Mouse (Mus musculus) right cerebral cortex, postnatal 25 days (tissue): Measurements from ENCODE around the gene Baz2b.
"Not testable (repeated sequence)": the region's sequence is repeated elsewhere in the genome, so short reads cannot be mapped to it uniquely, and the experiment has no call there.

ENCODE experiments used
- DNase-seq: peaks from one replicate; pipeline ENCODE4 v3.0.0; 2022

Gene Baz2b

DNA sequence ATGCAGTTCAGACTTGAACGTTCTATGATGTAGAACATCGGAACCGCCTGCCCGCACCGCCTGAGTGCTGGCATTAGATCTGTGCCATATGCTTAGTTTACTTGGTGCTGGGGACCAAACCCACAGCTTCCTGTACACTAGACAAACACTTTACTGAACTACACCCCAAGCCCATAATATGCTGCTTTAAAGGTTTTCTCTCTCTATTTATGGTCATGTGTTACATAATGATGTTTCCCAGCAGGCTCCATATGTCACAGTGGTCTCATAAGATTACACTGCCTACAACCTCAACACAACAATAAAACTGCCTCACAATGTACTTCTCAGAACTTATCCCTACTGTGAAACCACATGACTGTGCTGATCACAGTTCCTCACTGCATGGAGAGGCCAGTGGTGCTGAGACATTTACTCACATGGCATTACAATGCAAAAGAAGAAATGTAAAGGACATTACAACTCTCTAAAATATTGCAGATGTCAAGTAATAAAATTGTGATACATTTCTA is 9.5 kb downstream of the Baz2b start:
- no peak for DNase-seq

DNA sequence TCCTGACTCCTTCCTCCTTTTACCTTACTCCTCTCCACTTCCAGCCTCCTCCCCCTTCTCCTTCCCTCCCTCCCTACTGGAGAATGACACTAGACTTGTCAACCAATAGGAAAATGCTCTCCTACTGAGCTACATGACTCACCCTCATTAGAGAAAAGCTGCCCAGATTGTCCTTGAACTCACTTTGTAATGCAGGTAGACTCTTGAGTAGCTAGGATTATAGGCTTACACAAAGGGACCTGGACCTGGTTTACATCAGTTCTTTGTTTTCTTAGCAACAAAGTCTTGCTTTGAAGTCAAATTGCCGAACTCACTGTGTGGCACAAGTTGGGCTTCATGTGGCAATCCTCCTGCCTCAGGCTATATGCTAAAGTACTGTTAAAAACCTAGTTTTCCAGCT is 12.8 kb downstream of the Baz2b start:
- DNase-seq: no peak

DNA sequence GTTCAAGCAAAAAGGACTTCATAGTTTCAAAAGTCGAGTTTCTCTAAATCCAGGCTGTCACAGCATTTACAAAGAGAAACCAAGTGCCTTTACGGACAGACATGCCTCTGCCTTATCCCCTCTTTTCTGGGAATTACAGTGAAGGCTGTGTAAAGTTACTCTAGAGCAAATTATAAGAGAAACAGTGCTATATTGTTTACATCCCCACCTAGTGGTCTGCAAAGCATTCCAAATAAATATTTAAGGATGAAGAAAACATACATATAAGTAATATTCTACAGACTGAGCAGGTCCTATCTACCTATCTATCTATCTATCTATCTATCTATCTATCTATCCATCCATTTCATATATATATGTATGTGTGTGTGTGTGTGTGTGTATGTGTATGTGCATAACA is 27.9 kb downstream of the Baz2b start:
- DNase-seq: no peak

DNA sequence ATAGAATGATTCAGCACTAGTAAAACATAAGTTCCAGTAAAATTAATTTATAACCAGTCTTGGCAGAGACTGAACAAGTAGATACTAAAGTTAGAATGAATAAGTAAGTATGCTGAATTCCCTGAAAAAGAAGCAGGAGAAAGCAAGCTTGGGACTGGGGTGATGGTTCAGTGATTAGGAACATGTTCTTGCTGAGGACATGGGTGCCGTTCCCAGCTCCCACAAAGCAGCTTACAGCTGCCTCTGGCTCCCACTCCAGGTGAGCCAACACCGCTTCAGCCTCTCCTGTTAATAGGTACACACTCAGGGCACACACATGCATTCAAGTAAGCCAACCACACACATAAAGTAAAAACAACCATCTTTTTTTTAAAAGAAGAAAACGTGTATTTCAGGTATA is 32.1 kb downstream of the Baz2b start:
- no peak for DNase-seq

DNA sequence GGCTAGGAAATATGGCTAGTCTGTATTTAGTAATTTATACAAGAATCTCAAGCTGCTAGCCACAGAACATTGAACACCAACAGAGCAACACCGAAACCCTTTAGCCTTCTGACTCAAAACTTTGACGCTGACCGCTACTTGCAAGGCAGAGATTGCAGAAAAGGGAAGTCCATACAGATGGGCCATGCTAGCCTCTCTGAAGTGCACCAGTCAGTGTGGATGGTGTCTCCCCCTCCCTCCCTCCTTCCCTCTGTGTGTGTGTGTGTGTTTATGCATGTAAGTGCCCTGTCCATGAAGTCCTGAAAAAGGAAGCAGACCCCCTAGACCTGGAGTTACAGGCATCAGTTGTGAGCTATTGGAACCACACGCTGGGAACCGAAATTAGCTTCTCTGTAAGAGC is 33.6 kb downstream of the Baz2b start:
- no peak for DNase-seq

DNA sequence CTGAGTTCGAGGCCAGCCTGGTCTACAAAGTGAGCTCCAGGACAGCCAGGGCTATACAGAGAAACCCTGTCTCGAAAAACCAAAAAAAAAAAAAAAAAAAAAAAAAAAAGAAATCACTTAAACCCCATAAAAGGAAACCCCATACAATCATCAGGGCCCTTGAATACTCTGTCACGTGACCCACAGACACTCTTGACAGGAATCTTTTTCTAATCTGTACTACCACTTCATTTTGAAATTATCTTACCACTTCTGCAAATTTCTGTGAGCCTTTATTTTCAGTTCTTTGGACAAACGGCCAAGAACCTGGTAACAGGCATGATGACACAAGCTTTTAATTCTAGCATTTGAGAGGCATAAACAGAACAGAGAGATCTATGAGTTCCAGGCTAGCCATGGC is 34.6 kb downstream of the Baz2b start:
- DNase-seq: no peak

DNA sequence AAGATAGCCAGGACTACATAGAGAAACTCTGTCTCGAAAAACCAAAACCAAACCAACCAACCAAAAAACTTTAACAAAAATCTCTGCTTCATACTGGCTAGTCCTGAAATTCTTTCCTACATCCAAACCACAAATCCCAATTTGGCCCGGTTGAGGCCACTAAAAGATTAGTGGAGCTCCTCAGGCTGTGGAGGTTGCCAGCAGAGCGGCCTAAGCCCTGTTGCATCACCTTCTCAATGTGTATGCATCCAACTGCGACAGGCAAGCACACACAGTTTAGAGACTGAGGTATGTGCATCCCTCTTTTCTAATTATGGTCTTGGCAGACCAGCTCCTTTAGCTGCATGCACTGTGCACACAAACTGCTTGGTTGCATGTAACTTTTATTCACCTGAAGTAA is 36.0 kb downstream of the Baz2b start:
- no peak for DNase-seq

DNA sequence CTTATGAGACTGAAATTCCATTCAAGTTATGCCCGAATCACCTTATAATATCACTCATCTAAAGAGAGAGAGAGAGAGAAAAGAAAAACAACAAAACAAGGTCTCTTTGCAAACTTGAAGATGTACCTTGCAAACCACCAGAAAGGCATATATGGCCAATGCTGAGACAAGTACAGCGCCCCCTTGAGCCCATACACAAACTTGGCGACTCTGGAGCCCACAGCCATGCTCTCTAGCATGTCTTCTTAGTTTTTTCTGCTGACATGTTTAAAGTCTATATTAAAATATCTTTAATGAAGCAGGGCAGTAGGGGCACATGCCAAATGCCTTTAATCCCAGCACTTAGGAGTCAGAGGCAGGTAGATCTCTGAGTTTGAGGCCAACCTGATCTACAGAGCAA is 36.4 kb downstream of the Baz2b start:
- DNase-seq: no peak

DNA sequence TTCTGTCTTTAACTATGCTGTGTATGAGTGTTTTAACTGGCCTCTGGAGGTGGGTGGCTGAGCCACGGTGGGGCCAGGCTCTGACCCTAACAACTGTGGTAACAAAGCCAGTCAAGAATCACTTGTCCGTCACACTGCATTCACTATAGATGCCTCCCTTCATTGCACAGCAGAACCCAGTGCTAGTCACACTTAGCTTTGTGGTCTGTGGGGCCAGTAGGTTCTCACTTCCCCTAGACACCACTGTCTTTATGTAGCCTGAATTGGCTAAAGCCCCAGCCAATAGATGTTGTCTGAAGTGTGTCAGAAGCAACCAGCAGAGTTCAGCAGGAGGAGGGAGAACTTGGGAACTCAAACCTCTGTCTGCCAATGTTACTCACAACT is 37.1 kb downstream of the Baz2b start:
- DNase-seq: no peak

DNA sequence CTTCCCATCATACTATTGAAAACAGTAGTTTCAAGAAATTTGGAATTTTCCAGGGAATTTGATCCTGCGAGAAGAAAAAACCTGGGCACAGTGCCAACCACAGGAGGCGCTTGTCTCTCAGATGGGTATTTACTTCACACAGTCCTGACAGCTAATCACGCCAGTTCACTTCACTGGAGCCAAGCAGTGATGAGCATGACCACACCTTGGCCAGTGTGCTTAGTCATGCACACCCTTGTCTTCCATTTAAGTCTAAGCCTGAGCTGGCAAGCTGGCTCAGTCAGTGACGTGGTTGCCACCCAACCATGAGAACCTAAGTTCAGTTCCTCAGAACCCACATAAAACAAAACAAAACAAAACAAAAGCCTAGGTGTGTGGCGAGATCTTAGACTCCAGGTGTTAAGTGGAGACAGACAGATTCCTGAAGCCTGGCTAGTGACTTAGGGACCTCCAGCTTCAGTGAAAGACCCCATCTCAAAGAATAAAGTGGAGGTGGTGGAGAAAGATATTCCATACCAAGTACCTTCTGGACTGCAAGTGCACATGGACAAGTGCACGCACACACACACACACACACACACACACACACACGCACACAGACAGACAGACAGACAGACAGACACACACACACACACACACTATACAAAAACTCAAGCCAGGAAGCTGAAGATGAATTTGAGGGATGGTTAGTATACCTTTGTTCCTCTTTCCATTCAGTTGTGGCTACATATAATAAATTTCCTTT is 37.7 kb downstream of the Baz2b start:
- DNase-seq: no peak

DNA sequence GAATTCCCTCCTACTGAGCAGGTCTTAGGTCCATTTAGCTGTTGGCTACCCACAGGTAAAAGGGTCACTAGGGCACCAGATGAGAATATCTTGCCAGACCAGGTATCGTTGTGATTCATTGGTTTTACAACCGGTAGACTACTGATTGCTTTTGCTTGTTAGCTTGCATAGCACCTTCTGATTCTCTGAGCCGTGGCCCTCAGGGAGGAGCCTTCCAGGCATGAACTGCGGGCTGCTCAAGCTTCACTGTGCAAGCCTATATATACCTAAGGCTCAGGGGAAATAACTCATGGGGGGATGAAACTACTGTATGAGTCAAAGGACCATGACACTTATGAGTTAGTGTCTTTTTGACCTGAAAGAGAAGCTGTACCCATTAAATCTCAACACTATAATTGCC is 42.8 kb downstream of the Baz2b start:
- DNase-seq: no peak

DNA sequence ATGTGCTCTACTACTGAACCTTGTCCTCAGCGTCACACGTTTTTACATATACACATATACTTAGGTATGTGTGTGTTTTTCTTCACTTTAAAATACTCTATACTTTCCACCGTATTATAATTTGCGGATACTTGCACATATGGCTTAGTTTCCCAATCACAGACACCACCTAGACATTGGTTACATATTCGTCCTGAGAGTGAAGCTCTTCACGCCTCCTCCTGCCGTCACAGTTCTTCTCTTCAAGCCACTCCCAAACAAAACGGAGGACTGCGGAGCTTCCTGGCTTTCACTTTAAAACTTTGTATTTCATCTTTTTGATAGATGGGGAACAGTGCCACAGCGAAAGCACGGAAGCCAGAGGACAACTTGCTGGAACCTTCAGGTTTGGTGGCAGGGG is 44.0 kb downstream of the Baz2b start:
- no peak for DNase-seq

DNA sequence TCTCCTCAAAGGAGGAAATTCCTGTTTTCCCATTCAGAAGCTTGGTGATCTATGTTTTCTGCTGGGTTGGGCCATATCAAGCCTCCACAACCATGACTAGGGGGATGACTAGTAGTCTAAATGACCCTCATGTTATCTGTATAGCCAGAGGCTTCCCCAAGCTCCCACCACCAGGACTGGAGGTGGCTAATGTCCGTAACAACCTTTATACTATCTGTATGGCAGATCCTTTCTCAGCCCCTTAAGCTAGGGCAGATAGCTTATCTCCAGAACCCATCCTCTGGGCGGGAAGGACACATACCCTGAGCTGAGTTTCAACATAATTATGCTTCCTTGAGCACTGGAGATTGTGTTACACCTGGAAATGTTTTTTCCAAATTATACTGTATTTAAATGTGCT is 45.9 kb downstream of the Baz2b start:
- DNase-seq: no peak

DNA sequence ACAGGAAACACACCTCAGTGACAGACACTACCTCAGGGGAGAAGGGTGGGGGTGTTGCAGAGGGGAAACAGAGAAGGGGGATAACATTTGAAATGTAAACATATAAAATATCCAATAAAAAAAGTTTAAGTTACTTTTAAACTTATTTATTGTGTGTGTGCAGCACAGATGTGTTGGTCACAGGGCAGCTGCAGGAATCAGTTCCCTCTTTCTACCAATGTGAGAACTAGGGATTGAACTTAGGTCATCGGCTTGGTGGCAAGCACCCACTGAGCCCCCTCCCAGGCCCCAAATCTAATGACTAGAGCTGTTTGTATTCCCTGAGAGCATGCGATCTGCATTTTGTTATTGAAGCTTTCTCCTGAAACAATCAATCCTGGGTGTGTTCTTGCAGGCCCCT is 57.2 kb downstream of the Baz2b start:
- no peak for DNase-seq

DNA sequence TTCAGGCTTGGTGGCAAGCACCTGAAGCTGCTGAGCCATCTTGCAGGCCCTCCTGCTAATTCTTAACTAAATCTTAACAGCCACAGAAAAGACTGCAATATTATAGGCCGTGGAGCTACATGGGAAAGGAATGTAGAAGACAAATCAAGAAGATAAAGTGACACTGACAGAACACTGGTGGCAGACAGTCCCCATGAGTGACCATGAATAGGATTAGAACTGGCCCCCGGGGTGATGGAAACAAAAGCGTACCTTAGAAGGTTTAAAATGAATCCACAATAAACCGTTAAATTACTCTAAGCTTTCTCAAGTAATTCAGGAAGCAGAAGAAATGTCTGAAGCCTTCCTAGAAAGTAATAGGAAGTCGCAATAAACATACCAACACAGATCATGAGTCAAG is 61.0 kb downstream of the Baz2b start:
- no peak for DNase-seq

DNA sequence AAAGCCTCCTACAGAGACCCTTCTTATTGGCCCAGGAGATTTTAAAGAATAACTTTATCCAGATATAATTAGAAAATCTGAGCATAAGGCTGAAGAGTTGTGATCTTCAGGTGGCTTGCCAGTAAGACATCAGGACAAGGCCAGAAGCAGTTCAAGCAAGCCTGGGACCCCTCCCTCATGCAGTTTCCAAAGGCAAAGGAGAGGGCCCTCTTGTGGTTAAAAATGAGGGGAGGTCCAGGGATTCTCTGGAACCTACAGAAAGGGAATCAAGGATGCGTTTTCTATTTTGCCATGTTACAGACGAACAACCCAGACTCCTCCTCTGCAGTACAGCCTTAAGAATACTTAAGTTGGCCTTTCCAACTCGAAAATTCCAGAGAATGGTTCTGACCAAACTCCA is 62.2 kb downstream of the Baz2b start:
- no peak for DNase-seq

DNA sequence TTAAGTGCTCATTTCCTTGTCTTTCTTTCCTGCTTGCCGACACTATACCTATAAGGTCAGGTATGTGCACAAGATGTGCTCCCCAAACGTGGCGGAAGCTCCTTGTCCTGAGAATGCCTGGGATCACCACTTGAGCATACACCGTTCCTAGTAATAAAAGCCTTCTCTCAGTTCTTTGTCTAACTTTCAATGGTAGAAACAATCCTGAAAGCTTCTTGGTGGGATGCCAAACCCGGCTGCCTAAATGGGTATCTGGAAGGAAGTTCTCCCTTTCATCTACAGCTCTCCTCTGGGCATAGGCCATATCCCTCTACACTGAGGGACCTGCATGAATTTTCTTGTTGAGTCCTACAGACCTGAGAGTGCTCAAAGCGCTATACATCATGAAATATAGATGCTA is 63.9 kb downstream of the Baz2b start:
- no peak for DNase-seq

DNA sequence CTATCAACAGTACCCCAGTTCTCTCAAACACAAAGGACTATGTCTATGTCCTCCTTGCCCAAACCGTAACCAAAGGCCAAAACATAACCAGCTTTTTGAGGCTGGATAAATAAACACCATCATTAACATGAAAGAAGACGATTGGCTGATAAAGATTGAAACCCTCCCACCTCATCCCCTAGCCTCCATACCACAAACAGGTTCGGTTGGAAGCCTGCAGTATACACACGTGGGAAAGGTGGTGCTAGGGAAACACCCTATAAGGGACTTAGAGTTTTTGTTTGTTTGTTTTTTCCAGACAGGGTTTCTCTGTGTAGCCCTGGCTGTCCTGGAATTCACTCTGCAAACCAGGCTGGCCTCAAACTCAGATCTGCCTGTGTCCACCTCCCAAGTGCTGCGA is 66.3 kb downstream of the Baz2b start:
- no peak for DNase-seq

DNA sequence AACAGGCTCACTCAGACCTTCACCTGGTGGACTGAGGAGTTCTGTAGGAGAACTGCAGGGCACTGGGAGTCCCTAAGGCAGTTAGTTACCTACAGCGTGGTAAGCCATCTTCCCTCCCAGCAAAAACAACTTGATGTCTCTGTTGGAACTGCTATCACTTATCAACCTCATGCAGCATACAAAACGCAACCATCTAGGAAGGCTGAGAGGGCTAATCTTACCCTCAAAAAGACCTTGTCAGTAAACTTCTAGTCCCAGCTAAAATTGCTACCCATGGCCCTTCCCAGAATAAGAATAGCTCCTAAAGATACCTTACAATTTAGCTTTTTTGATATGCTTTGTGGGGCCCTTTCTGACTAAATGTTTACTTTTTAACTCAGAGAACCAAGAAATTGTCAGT is 67.4 kb downstream of the Baz2b start:
- DNase-seq: no peak

DNA sequence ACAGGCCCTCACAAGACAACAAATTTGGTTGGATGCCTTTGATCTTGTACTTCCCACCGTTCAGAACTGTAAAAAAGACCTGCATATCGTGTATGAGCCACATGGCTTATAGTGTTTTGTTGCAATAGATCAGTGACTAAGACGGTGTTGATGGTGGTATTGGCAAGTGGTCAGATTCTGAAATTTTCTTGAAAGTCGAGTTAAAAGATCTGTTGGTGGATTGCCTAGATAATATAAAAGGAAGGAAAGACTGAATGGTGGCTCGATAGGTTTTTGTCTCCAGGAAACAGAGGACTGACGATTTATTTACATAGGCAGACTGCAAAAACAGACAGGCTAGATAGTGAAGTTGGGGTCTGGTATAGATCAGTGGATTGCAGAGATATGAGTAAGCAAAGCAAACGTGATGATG is 70.9 kb downstream of the Baz2b start:
- DNase-seq: no peak

DNA sequence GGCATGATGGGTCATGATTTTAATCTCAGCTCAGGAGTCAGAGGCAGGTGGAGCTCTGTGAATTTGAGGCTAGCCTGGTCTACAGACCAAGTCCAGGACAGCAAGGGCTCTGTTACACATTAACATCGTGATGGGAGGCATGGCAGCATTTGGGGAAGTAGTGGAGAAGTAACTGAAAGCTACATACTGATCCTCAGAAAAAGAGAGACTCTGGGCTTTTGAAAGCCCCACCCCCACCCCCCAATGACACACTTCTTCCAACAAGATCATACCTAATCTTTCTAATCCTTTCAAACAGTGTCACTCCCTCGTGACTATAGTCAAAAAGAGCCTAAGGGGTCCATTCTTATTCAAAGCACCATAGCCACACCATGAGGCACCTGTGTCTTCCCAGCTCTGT is 73.8 kb downstream of the Baz2b start:
- DNase-seq: no peak

DNA sequence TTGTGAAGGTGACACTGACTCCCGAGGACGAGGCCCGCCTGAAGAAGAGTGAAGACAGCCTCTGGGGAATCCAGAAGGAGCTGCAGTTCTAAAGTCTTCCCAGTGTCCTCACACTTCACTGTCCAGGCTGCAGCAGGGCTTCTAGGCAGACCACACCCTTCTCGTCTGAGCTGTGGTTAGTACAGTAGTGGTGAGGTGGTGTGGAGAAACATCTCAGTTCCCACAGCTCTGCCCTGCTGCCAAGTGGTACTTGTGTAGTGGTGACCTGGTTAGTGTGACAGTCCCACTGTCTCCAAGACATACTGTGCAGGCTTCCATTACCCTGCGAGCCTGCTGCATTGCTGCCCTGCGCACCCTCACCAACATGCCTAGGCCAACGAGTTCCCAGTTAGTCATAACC is 74.7 kb downstream of the Baz2b start:
- not testable (repeated sequence) for DNase-seq

DNA sequence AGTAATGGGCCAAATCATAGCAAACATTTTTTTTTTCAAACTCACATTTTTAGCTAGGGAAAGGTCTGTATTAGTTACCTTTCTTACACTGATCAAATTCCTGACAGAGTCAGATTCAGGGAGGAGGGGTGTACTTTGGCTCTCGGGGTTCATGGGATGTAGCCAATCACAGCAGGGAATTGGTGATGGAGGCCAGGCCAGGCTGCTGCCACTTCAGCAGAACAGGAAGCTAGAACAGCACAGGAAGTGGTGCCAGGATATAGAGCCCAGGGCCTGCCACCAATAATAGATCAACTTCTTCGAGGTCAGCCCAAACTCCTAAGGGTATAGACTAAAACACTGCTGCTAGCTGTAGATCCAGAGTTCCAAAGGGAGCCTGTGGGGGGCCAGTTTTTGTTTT is 76.6 kb downstream of the Baz2b start:
- no peak for DNase-seq

DNA sequence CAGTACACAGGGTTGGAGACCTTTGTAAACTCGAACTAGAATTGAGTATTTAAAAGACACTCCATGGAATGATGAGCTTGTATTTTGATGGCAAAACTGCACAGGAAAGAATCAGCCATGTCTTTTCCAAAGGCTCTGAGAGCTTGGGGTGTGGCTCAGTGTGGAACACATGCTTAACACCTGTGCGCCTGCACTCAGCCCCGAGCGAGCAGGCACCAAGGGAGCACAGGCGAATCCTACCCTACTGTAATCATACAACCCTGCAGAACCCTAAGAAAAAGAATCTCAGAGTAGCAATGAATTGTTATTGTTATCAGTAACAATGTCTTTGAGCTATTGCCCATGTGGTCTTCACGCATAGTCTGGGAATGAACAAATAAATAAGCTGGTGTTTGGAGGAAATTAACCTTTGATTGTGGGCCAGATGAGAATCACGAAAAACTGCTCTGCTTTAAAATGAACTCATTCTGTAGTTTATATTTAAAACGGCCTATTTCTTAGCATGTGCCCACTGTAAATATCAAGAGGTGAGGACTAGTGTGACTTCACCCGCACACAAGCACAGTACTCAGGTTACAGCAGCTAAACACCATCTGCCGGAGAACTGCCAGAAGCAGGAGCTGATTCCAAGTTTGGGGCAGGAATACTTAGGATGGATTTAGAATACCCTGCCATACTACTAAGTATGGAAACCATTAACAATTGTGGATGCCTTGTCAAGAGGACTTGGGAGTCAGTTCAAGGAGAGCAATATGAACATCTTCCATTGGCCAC is 77.2 kb downstream of the Baz2b start:
- no peak for DNase-seq

DNA sequence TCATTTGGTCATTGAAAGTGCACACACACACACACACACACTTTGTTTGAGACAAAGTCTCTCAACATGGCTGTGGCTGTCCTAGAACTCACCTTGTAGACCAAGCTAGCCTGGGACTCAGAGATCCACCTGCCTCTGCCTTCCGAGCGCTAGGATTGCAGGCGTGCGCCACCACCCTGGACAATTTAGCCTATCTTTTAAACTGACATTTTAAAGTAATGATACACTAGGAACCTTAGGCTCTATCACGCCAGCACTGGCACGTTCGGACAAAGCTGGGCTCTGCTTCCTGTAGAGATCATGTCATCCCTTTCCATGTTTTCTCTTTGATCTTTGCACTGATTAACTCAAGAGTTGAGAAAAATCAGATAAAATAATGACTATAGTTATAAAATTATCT is 81.0 kb downstream of the Baz2b start:
- no peak for DNase-seq
